Comparison of ENCODE assay signal across 9 mouse cellular contexts in genomic region chr1:75413749-75414148, GRCm38 (mm10). TPM values are rescaled to one million over a fixed set of nuclear protein-coding genes. Genes with fewer than 3 reads are reported as not detected.
DNase-seq lines count a peak whose midpoint lies in the region; ATAC-seq lines count a peak whose summit lies in the region.
"Had no signal": no experiment of that assay in that cellular context is flagged by ENCODE, and none has a peak within 500 bp of the region (broad histone marks: within the 10 kb centered on the region; RNA-seq: fewer than 3 reads in every experiment).

No protein-coding gene starts in this region.

- no peak overlapping the region for H3K4me3 ChIP-seq in hindbrain, embryonic 11.5 days (ENCODE audit: low read depth, low read length)
- no peak overlapping the region for H3K4me3 ChIP-seq in hindbrain, embryonic 13.5 days
- no peak overlapping the region for H3K4me3 ChIP-seq in embryonic facial prominence, embryonic 10.5 days
- no peak overlapping the region for H3K4me3 ChIP-seq in forebrain, embryonic 10.5 days
- H3K4me3 ChIP-seq: limb, embryonic 12.5 days had no signal

- no peaks in the 10 kb centered on the region for H3K9me3 ChIP-seq in hindbrain, embryonic 11.5 days (ENCODE audit: control insufficient read depth, low read length)
- H3K9me3 ChIP-seq in hindbrain, embryonic 13.5 days = no peaks in the 10 kb centered on the region
- no peaks in the 10 kb centered on the region for H3K9me3 ChIP-seq in embryonic facial prominence, embryonic 10.5 days
- H3K9me3 ChIP-seq in forebrain, embryonic 10.5 days = no peaks in the 10 kb centered on the region
- H3K9me3 ChIP-seq: limb, embryonic 12.5 days had no signal

- H3K4me1 ChIP-seq in hindbrain, embryonic 11.5 days (replicated peaks; ENCODE audit: control insufficient read depth, insufficient read depth, low read length) = no peaks in the 10 kb centered on the region
- H3K4me1 ChIP-seq in hindbrain, embryonic 13.5 days (replicated peaks) = peaks cover 12% of the 10 kb centered on the region; the same call in 1 of the 2 replicates
- H3K4me1 ChIP-seq in embryonic facial prominence, embryonic 10.5 days = peaks cover 11% of the 10 kb centered on the region
- peaks cover 12% of the 10 kb centered on the region for H3K4me1 ChIP-seq in forebrain, embryonic 10.5 days
- H3K4me1 ChIP-seq: limb, embryonic 12.5 days had no signal

- no peak overlapping the region for H3K4me2 ChIP-seq in hindbrain, embryonic 11.5 days (replicated peaks; ENCODE audit: low read depth, low read length)
- no peak overlapping the region for H3K4me2 ChIP-seq in hindbrain, embryonic 13.5 days
- H3K4me2 ChIP-seq: limb, embryonic 12.5 days had no signal

- no peak for ATAC-seq in hindbrain, embryonic 11.5 days (ENCODE audit: low FRiP score)
- no peak for ATAC-seq in hindbrain, embryonic 13.5 days (ENCODE audit: low FRiP score)

- H3K36me3 ChIP-seq in hindbrain, embryonic 11.5 days (ENCODE audit: control insufficient read depth, insufficient read depth, low read length) = no peaks in the 10 kb centered on the region
- H3K36me3 ChIP-seq in hindbrain, embryonic 13.5 days = peaks cover 36% of the 10 kb centered on the region
- H3K36me3 ChIP-seq in embryonic facial prominence, embryonic 10.5 days (replicated peaks) = peaks cover 63% of the 10 kb centered on the region
- H3K36me3 ChIP-seq in forebrain, embryonic 10.5 days (replicated peaks) = peaks cover 11% of the 10 kb centered on the region

- peak; percentile 50 for DNase-seq in hindbrain, embryonic 11.5 days (ENCODE audit: low spot score)
- DNase-seq in A20 (ENCODE audit: low read depth, low spot score) (peak; percentile 75), MN1 (ENCODE audit: low spot score) (peak; percentile 57)
- peak; percentile 49 for DNase-seq in embryonic facial prominence, embryonic 10.5 days (ENCODE audit: low spot score)
- peak; percentile 27 for DNase-seq in naive thymus-derived CD4-positive, alpha-beta T cell, adult 2 months (ENCODE audit: low read depth)
- DNase-seq in forebrain, embryonic 10.5 days (ENCODE audit: extremely low spot score, low spot score) = no peak
- no peak for DNase-seq in layer of hippocampus, adult 8-10 months (ENCODE audit: low spot score in 2 of 2)

- no peak overlapping the region for H3K9ac ChIP-seq in hindbrain, embryonic 11.5 days (ENCODE audit: low read depth, low read length)
- H3K9ac ChIP-seq in hindbrain, embryonic 13.5 days = no peak overlapping the region
- H3K9ac ChIP-seq: limb, embryonic 12.5 days had no signal

- H3K27me3 ChIP-seq in hindbrain, embryonic 11.5 days (ENCODE audit: control insufficient read depth, insufficient read depth, low read length) = no peaks in the 10 kb centered on the region
- H3K27me3 ChIP-seq in hindbrain, embryonic 13.5 days = peaks cover 18% of the 10 kb centered on the region; the same call in 1 of the 2 replicates
- no peaks in the 10 kb centered on the region for H3K27me3 ChIP-seq in embryonic facial prominence, embryonic 10.5 days (replicated peaks; ENCODE audit: low read depth, poor library complexity, severe bottlenecking)
- 0 out of 2 replicates have a peak, but pooled peaks cover 14% of the 10 kb centered on the region for H3K27me3 ChIP-seq in forebrain, embryonic 10.5 days (ENCODE audit: poor library complexity, severe bottlenecking)
- H3K27me3 ChIP-seq: limb, embryonic 12.5 days had no signal

- no peak overlapping the region for H3K27ac ChIP-seq in hindbrain, embryonic 11.5 days (ENCODE audit: low read depth, low read length)
- H3K27ac ChIP-seq in hindbrain, embryonic 13.5 days = no peak overlapping the region
- H3K27ac ChIP-seq in embryonic facial prominence, embryonic 10.5 days (replicated peaks) = no peak overlapping the region
- no peak overlapping the region for H3K27ac ChIP-seq in forebrain, embryonic 10.5 days
- H3K27ac ChIP-seq: limb, embryonic 12.5 days had no signal

- 56% methylated on average over 3 of the region's 3 CpGs for WGBS in hindbrain, embryonic 11.5 days
- 51% methylated on average over 3 of the region's 3 CpGs for WGBS in hindbrain, embryonic 13.5 days
- WGBS in embryonic facial prominence, embryonic 10.5 days = 60% methylated on average over 3 of the region's 3 CpGs
- WGBS in forebrain, embryonic 10.5 days = 52% methylated on average over 3 of the region's 3 CpGs

RNA-seq across cellular contexts. Expression of gene Gmppa, which starts 22.0 kb away (rescaled TPM):
- 53.8 and 56.3 TPM in 2 replicates for polyA plus RNA-seq in hindbrain, embryonic 11.5 days (2014; fragmentation: Nextera tagmentation; extraction: Ambion mirVana)
- polyA plus RNA-seq in hindbrain, embryonic 13.5 days (2015; fragmentation: Nextera tagmentation; extraction: Ambion mirVana) = 84.0 and 84.4 TPM in 2 replicates
- 57.1 and 61.3 TPM in 2 replicates for polyA plus RNA-seq in embryonic facial prominence, embryonic 10.5 days (2016; fragmentation: Nextera tagmentation; extraction: Ambion mirVana)
- polyA plus RNA-seq in forebrain, embryonic 10.5 days (2016; fragmentation: Nextera tagmentation; extraction: Ambion mirVana) = 55.9 and 60.1 TPM in 2 replicates
- 10 to 100 TPM; 58.3 to 77.2 (median 72.7) TPM for total RNA-seq in layer of hippocampus, adult 8-10 months (2022)

RNA-seq across cellular contexts. Expression of gene Asic4, which starts 36.5 kb away (rescaled TPM):
- 1.9 and 4.4 TPM in 2 replicates for polyA plus RNA-seq in hindbrain, embryonic 11.5 days (2014; fragmentation: Nextera tagmentation; extraction: Ambion mirVana)
- 25.9 and 29.3 TPM in 2 replicates for polyA plus RNA-seq in hindbrain, embryonic 13.5 days (2015; fragmentation: Nextera tagmentation; extraction: Ambion mirVana)
- 2.1 and 2.4 TPM in 2 replicates for polyA plus RNA-seq in embryonic facial prominence, embryonic 10.5 days (2016; fragmentation: Nextera tagmentation; extraction: Ambion mirVana)
- 3.1 and 3.4 TPM in 2 replicates for polyA plus RNA-seq in forebrain, embryonic 10.5 days (2016; fragmentation: Nextera tagmentation; extraction: Ambion mirVana)
- 1 to 10 TPM; 5.8 to 6.6 (median 6.0) TPM for total RNA-seq in layer of hippocampus, adult 8-10 months (2022)

RNA-seq across cellular contexts. Expression of gene Speg, which starts 38.7 kb away (rescaled TPM):
- 11.1 and 12.7 TPM in 2 replicates for polyA plus RNA-seq in hindbrain, embryonic 11.5 days (2014; fragmentation: Nextera tagmentation; extraction: Ambion mirVana)
- polyA plus RNA-seq in hindbrain, embryonic 13.5 days (2015; fragmentation: Nextera tagmentation; extraction: Ambion mirVana) = 15.9 and 16.0 TPM in 2 replicates
- 30.2 and 30.6 TPM in 2 replicates for polyA plus RNA-seq in embryonic facial prominence, embryonic 10.5 days (2016; fragmentation: Nextera tagmentation; extraction: Ambion mirVana)
- 23.2 and 29.3 TPM in 2 replicates for polyA plus RNA-seq in forebrain, embryonic 10.5 days (2016; fragmentation: Nextera tagmentation; extraction: Ambion mirVana)
- total RNA-seq in layer of hippocampus, adult 8-10 months (2022) = 100 to 1,000 TPM; 168 to 185 (median 182) TPM

RNA-seq across cellular contexts. Expression of gene Des, which starts 53.6 kb away (rescaled TPM):
- 2.1 and 2.4 TPM in 2 replicates for polyA plus RNA-seq in hindbrain, embryonic 11.5 days (2014; fragmentation: Nextera tagmentation; extraction: Ambion mirVana)
- polyA plus RNA-seq in hindbrain, embryonic 13.5 days (2015; fragmentation: Nextera tagmentation; extraction: Ambion mirVana) = 1.8 and 2.9 TPM in 2 replicates
- 10.4 and 15.6 TPM in 2 replicates for polyA plus RNA-seq in embryonic facial prominence, embryonic 10.5 days (2016; fragmentation: Nextera tagmentation; extraction: Ambion mirVana)
- polyA plus RNA-seq in forebrain, embryonic 10.5 days (2016; fragmentation: Nextera tagmentation; extraction: Ambion mirVana) = 2.6 and 4.3 TPM in 2 replicates
- total RNA-seq in layer of hippocampus, adult 8-10 months (2022) = 1 to 10 TPM in 3 of 4 experiments, under 1 TPM in 1; 0.60 to 1.9 (median 1.5) TPM

Comparison
In these comparisons a context has a peak if more than half of its experiments do, and no peak if none do; other contexts are left out.
1. DNase-seq: peak in hindbrain, embryonic 11.5 days (single experiment), A20 (single experiment), MN1 (single experiment), embryonic facial prominence, embryonic 10.5 days (single experiment) and naive thymus-derived CD4-positive, alpha-beta T cell, adult 2 months (single experiment); none in forebrain, embryonic 10.5 days (single experiment) and layer of hippocampus, adult 8-10 months (0 of 2).